Mouse (Mus musculus) heart, embryonic 10.5 days (tissue): ENCODE measurements around the gene Ahcyl1. TPM values are rescaled to one million over a fixed set of nuclear protein-coding genes. Genes with fewer than 3 reads are reported as not detected.
A peak's percentile ranks its signal among the peaks of the same experiment; 100 is the strongest.
"Not testable (repeated sequence)": the region's sequence is repeated elsewhere in the genome, so short reads cannot be mapped to it uniquely, and the experiment has no call there.

Experiments
- DNase-seq: peaks from one replicate; pipeline ENCODE4 v3.0.0-alpha.2; 2017; ENCODE audit warnings: low spot score
- H3K27ac ChIP-seq: fragments of 300-500 bp; sonication (generic); 2 replicates; pipeline ENCODE4 v1.5.1; 2016; ENCODE audit warnings: mild to moderate bottlenecking
- H3K27me3 ChIP-seq: fragments of 300-500 bp; sonication (generic); 2 replicates; pipeline ENCODE4 v1.6.1; 2016; ENCODE audit warnings: mild to moderate bottlenecking; ENCODE audit not compliant: poor library complexity, insufficient read depth, severe bottlenecking
- H3K36me3 ChIP-seq: fragments of 300-500 bp; sonication (generic); 2 replicates; pipeline ENCODE4 v1.6.1; 2016; ENCODE audit warnings: mild to moderate bottlenecking, moderate library complexity
- H3K4me1 ChIP-seq: fragments of 300-500 bp; sonication (generic); 2 replicates; pipeline ENCODE4 v1.6.1; 2016; ENCODE audit warnings: mild to moderate bottlenecking
- H3K4me3 ChIP-seq: fragments of 300-500 bp; sonication (generic); 2 replicates; pipeline ENCODE4 v1.5.1; 2016; ENCODE audit warnings: mild to moderate bottlenecking, moderate library complexity
- H3K9me3 ChIP-seq: fragments of 300-500 bp; sonication (generic); 2 replicates; pipeline ENCODE4 v1.6.1; 2016; ENCODE audit warnings: mild to moderate bottlenecking, moderate library complexity
- WGBS: fragments of 180-500 bp; shearing (Covaris S2); methylation state at CpG from one replicate; pipeline ENCODE4 v1.1.7; 2016; 5-methylcytosine and 5-hydroxymethylcytosine counted together
- polyA plus RNA-seq: library from polyadenylated mRNA; unstranded; fragments of >200 nt; fragmentation: Nextera tagmentation; extraction: Ambion mirVana; gene quantifications from 2 replicates; pipeline ENCODE4 v1.2.1, GENCODE M21; 2016

The Ahcyl1 gene
- 62.2 and 71.8 TPM in 2 replicates for polyA plus RNA-seq

DNA sequence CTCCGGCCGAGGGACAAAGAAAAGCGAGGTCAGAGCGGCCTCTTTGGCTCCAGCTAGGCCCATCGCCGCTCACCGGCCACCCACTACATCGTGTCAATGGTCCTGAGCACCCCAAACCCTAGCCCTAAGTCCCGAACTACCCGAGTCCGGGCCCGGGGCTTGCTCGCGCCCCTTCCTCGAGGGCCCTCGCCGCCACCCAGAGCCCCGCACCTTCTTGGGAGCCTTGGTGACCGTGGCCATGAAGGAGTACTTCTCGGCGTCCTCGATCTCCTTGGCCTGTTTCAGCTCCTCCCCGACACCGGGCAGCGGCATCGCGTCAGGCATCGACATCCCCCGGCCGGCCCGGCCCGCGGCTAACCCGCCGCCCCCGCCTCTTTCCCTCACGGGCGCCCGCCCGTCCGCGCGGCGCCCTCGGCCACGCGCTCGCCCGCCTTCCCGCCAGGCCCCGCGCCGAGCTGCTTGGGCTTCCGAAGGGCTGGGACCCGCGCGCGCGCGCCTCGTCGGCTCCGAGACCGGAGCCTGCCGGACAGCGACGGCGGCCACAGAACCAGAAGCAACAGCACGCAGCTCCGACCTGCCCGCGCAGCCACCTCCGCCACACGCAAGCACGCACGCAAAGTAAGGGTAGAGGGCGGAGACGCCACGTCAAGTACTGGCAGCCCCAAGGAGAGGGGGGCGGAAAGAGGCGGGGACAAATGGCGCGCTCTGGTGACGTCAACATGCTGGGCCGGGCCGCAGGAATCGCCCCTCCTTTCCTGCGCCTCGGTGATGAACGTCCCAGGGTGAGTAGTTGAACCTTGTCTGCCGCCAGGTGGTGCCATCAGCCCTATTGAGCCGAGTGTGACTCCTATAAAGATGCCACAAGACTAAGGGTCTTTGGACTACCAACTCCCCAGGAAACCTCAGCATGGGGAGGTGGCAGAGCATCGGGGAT, at the start of gene Ahcyl1:
Gene Ahcyl1 (minus strand): TSS at position 613 of the 934 bp plus-strand sequence.
- H3K27me3 ChIP-seq: no peaks in the 10 kb centered on the region
- peak within 1 kb of the TSS; percentile 93 for H3K4me3 ChIP-seq
- no peaks in the 10 kb centered on the region for H3K9me3 ChIP-seq
- DNase-seq: peak; percentile 100
- H3K36me3 ChIP-seq: no peaks in the 10 kb centered on the region
- peak within 1 kb of the TSS; percentile 96 for H3K27ac ChIP-seq
- WGBS: under 1% methylated on average over 93 of the region's 93 CpGs
- peaks cover 26% of the 10 kb centered on the region for H3K4me1 ChIP-seq

GRCm38 (mm10) chr3:107746026-107746425, 49.7 kb upstream of the Ahcyl1 start:
- Histone ChIP-seq H3K27me3 (peaks cover 8% of the 10 kb centered on the region; the same call in 1 of the 2 replicates), H3K4me3 (no peak overlapping the region), H3K36me3 (peaks cover 72% of the 10 kb centered on the region), H3K9me3 (no peaks in the 10 kb centered on the region), H3K27ac (no peak overlapping the region), H3K4me1 (peaks cover 34% of the 10 kb centered on the region)
- 84% methylated on average over 3 of the region's 3 CpGs for WGBS
- no peak for DNase-seq

DNA sequence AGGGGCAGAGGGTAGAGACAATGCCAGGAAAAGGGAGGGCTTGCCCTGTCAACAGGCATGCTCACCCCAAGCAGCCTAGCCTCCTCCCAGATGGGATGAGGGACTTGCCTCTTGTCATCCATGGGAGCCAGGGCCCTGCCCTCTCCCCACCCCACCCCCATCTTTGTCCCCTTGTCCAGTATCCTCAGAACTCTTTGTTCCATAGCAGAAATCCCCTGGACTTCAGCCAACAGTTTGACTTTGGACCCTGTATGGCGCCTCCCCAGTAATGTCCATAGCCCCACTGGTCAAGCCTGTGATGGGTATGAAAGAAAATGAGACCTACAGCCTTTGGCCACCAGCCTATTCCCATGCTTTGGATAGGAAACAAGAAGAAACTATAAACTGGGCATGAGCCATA, 47.3 kb upstream of the Ahcyl1 start:
- Histone ChIP-seq H3K9me3 (no peaks in the 10 kb centered on the region), H3K36me3 (peaks cover 49% of the 10 kb centered on the region), H3K4me1 (peaks cover 51% of the 10 kb centered on the region), H3K27ac (peak overlapping the region; percentile 82; the same call in 1 of the 2 replicates), H3K27me3 (0 out of 2 replicates have a peak, but pooled peaks cover 3% of the 10 kb centered on the region), H3K4me3 (no peak overlapping the region)
- peak; percentile 69 for DNase-seq
- WGBS: 83% methylated on average over 1 of the region's 1 CpGs

GRCm38 (mm10) chr3:107743107-107743506, 46.7 kb upstream of the Ahcyl1 start:
- 0 out of 2 replicates have a peak overlapping the region, but pooled peaks have one; percentile 5 for H3K4me3 ChIP-seq
- H3K4me1 ChIP-seq: peaks cover 51% of the 10 kb centered on the region
- H3K27me3 ChIP-seq: 0 out of 2 replicates have a peak, but pooled peaks cover 3% of the 10 kb centered on the region
- WGBS: 15% methylated on average over 3 of the region's 3 CpGs
- peaks cover 44% of the 10 kb centered on the region for H3K36me3 ChIP-seq
- peak; percentile 74 for DNase-seq
- no peaks in the 10 kb centered on the region for H3K9me3 ChIP-seq
- H3K27ac ChIP-seq: peak overlapping the region; percentile 82

DNA sequence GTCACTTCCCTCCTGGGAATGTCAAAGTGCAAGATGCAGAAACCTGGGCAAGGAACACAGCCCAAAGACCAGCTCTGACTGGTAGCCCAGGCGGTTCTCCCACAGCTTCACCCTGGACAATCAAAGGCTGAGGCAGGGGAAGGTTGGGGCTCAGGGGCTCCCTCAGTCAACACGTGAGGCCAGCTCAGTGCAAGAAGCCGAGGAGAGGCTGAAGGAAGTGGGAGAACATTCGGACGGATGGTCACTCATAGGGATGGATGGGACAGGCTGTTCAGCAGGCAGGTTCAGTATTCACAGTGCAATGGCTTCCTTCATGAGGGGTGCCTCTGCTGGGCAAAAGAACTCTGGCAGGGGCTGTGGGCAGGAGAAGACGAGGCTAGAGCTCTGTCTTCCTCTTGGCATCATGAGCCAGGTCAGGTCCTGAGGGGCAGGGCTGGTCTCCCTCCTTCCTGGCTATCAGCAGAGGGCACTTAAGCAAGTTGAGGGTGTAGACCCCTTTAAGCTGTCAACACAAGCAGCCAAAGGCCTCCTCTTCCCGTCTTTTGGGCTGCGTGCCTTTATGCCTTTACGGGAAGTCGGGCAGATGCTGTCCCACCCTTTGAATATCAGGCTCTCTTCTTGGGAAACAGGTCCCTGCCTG, 45.8 kb upstream of the Ahcyl1 start:
- no peaks in the 10 kb centered on the region for H3K9me3 ChIP-seq
- 0 out of 2 replicates have a peak, but pooled peaks cover 3% of the 10 kb centered on the region for H3K27me3 ChIP-seq
- DNase-seq: peak; percentile 76
- H3K27ac ChIP-seq: peak overlapping the region; percentile 82
- no peak overlapping the region for H3K4me3 ChIP-seq
- WGBS: 67% methylated on average over 10 of the region's 10 CpGs
- peaks cover 39% of the 10 kb centered on the region for H3K36me3 ChIP-seq
- peaks cover 56% of the 10 kb centered on the region for H3K4me1 ChIP-seq

- H3K36me3 ChIP-seq: peaks cover 31% of the 10 kb centered on the region
- H3K4me1 ChIP-seq: peaks cover 56% of the 10 kb centered on the region
- H3K27ac ChIP-seq: peak overlapping the region; percentile 82
- no peak overlapping the region for H3K4me3 ChIP-seq
- no peaks in the 10 kb centered on the region for H3K9me3 ChIP-seq
- 0 out of 2 replicates have a peak, but pooled peaks cover 3% of the 10 kb centered on the region for H3K27me3 ChIP-seq
- DNase-seq: peak; percentile 70
Measured at GRCm38 (mm10) chr3:107741387-107741786, 45.0 kb upstream of the Ahcyl1 start.

- H3K27me3 ChIP-seq: no peaks in the 10 kb centered on the region
- WGBS: 8% methylated on average over 6 of the region's 6 CpGs
- peaks cover 56% of the 10 kb centered on the region for H3K4me1 ChIP-seq
- H3K4me3 ChIP-seq: 0 out of 2 replicates have a peak overlapping the region, but pooled peaks have one; percentile 5
- peak; percentile 92 for DNase-seq
- H3K9me3 ChIP-seq: no peaks in the 10 kb centered on the region
- peak overlapping the region; percentile 82 for H3K27ac ChIP-seq
- H3K36me3 ChIP-seq: peaks cover 24% of the 10 kb centered on the region
Measured at GRCm38 (mm10) chr3:107740578-107741207, 44.3 kb upstream of the Ahcyl1 start.

- Histone ChIP-seq H3K9me3 (no peaks in the 10 kb centered on the region), H3K4me1 (peaks cover 56% of the 10 kb centered on the region), H3K27me3 (no peaks in the 10 kb centered on the region), H3K27ac (peak overlapping the region; percentile 82), H3K36me3 (peaks cover 17% of the 10 kb centered on the region; the same call in 1 of the 2 replicates), H3K4me3 (no peak overlapping the region)
- peak; percentile 58 for DNase-seq
- WGBS: 66% methylated on average over 2 of the region's 2 CpGs
Measured at GRCm38 (mm10) chr3:107739966-107740365, 43.6 kb upstream of the Ahcyl1 start.

DNA sequence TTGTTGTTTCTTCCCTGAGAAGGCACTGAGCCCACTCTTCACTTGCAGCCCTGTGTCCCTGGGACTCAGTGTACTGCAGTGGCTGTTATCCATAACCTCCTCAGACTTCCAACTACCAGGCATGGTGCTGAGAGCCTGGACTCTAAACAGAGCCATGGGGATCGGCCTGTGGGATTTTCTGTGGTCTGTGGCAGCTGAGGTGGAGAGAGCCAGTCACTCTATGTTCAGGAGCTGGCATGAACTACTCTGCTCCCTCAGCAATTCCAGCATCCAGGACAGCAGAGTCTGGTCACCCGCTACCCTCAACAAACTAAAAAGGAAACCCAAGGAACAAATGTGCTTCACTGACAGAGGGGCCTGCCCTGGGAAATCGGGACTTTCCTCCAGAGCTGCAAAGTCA, 43.1 kb upstream of the Ahcyl1 start:
- WGBS: 74% methylated on average over 3 of the region's 3 CpGs
- Histone ChIP-seq H3K4me1 (peaks cover 56% of the 10 kb centered on the region), H3K27me3 (no peaks in the 10 kb centered on the region), H3K36me3 (peaks cover 14% of the 10 kb centered on the region; the same call in 1 of the 2 replicates), H3K4me3 (no peak overlapping the region), H3K27ac (peak overlapping the region; percentile 82), H3K9me3 (no peaks in the 10 kb centered on the region)
- DNase-seq: peak; percentile 66

DNA sequence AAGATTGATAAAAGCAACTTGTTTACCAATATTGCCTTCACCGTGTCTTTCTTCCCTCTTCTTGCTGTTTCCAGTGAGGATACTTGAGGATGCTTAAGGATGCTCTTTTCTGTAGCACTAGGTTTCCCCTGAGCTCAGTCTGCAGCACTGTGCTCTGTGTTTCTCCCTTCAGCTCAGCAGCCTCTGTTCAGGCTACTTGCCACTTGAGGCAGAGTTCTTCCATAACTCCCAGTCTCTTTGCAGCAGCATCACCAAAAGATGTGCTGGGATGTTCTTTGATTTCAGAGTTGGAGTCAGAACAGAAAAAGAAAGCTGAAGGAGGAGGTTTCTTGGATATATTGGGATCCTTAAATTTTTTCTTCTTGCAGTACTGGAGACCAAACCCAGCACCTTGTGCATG, 42.3 kb upstream of the Ahcyl1 start:
- Histone ChIP-seq H3K4me1 (peaks cover 50% of the 10 kb centered on the region), H3K9me3 (no peaks in the 10 kb centered on the region), H3K36me3 (peaks cover 13% of the 10 kb centered on the region; the same call in 1 of the 2 replicates), H3K27me3 (no peaks in the 10 kb centered on the region), H3K27ac (no peak overlapping the region), H3K4me3 (no peak overlapping the region)
- 88% methylated on average over 1 of the region's 1 CpGs for WGBS
- peak; percentile 52 for DNase-seq

DNA sequence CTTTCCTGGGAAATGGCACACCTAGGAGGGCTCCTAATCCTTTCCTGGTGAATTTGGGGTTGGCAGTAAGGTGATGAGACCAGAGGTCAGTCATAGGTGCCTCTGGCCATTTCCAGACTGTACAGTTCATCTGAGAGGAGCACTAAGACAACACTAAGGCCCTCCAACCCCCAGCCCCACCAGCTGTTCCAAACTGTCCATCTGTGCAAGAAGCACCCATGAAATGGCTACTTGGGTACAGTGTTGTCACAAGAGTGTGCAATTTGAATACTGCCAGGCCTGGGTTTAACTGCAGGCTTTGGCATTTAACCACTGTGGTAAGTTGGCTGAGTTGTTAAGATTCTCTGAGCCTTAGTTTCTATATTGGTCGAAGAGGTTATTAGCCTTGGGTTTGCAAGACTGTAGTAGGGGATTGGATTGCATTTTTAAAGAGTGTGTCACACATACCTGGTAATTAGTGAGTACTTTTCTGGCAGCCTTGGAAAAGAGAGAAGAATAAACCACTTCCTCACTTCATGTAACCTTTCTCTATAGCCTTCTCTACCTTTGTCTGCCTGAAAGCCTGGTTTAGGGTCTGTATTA, 41.3 kb upstream of the Ahcyl1 start:
- WGBS: 76% methylated on average over 1 of the region's 1 CpGs
- no peak for DNase-seq
- Histone ChIP-seq H3K4me1 (peaks cover 41% of the 10 kb centered on the region), H3K36me3 (peaks cover 8% of the 10 kb centered on the region; the same call in 1 of the 2 replicates), H3K27me3 (no peaks in the 10 kb centered on the region), H3K27ac (0 out of 2 replicates have a peak overlapping the region, but pooled peaks have one; percentile 11), H3K9me3 (no peaks in the 10 kb centered on the region), H3K4me3 (no peak overlapping the region)

GRCm38 (mm10) chr3:107735620-107736019, 39.3 kb upstream of the Ahcyl1 start:
- not testable (repeated sequence) for H3K27ac ChIP-seq, H3K36me3 ChIP-seq, DNase-seq, H3K4me3 ChIP-seq, H3K27me3 ChIP-seq, H3K9me3 ChIP-seq
- peaks cover 20% of the 10 kb centered on the region for H3K4me1 ChIP-seq
- WGBS: 93% methylated on average over 13 of the region's 13 CpGs
